Mouse (Mus musculus): Measurements from ENCODE around the gene Grid1. TPM values are rescaled to one million over a fixed set of nuclear protein-coding genes. Genes with fewer than 3 reads are reported as not detected.

The Grid1 gene
- polyA plus RNA-seq, 1 experiment from 2014 or later, result 0.05 TPM

GRCm38 (mm10) chr14:34837145-34837544 lies 17.2 kb downstream of the Grid1 start:
- no peak for DNase-seq (ENCODE audit: low spot score)

DNA sequence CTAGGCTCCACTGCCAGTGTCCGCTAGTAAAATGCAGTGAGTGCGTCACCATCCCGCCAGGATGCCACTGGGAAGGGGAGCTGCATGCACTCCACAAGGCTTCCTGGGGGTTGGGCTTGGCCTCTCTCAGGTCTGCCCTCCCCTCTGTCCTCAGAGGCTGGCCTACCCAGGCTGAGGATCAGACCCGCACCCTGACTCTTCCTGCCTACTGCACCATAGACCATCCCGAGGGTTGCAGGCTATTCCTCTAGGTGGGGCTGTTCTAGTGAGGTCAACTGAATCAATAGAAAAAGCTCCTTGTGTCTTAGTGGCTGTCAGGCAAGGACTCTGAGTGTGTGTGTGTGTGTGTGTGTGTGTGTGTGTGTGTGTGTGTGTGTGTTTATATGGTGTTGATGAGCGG lies 19.1 kb downstream of the Grid1 start:
- no peak for DNase-seq (ENCODE audit: low spot score)

- no peak for DNase-seq (ENCODE audit: low spot score)
Observed at GRCm38 (mm10) chr14:34839898-34840297, 20.0 kb downstream of the Grid1 start.

GRCm38 (mm10) chr14:34843579-34843978 lies 23.7 kb downstream of the Grid1 start:
- no peak for DNase-seq (ENCODE audit: low spot score)

DNA sequence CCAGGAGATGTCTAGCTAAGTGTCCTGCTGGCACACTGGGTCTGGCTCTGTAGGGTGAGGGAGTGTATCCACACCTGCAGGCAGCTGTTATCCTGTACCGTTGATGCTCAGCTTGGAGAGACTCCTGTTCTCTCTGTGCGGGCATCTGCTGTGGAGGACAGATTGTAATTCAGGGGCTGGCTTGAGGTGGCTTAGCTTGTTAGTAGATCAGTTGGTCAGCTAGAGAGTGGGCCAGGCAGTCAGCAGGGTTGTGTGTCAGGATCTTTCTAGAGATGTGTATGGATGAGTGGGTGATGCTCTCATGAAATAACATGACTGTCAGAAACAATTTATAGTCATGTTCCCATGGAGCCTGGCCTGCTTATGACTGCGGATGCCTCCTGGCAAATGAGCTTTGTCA lies 24.3 kb downstream of the Grid1 start:
- DNase-seq (ENCODE audit: low spot score), result no peak

GRCm38 (mm10) chr14:34846799-34847198 lies 26.9 kb downstream of the Grid1 start:
- no peak for DNase-seq (ENCODE audit: low spot score)

GRCm38 (mm10) chr14:34847625-34848024 lies 27.7 kb downstream of the Grid1 start:
- no peak for DNase-seq (ENCODE audit: low spot score)

DNA sequence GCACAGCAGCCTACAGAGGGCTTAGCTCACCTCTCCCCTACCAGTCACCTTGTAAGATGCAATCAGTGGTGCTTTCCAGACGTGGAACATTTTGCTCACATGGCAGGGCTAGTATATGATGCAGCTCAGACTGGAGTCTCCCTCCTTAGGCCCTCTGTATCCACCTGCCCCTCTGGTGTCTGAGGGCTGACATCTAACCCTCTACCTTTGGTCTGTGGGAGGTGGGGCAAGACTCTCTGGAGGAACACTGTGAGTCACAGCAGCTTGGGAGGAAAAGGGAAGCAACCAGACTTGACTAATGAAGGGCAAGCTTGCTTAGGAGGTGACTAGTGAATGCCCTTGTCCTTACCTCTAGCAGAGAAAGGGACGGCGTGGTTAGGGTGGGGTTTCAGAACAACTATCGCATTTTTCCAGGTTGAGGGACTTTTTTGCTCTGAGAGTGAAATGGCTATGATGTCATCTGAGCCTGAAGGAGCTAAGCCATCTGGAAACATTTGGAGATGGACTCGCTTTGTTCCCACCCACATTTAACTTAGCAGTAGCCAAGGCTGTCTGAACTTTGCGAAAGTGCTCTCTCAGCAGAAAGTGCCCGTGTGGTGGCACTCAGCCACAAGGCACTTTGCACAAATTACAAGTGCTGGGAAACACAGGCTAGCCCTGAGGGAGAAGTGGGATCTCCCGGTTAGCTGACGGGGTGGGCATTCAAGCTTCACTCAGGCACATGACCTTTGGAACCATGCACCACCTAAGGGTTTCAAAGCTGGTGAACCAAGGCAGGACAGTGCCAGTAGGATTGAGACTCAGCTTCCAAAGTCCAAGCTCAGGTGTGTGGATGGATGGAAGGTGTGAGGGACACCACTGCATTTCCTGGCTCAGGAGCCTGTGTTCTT lies 41.2 kb downstream of the Grid1 start:
- no peak for DNase-seq (ENCODE audit: low spot score)

GRCm38 (mm10) chr14:34867266-34867665 lies 47.4 kb downstream of the Grid1 start:
- no peak for DNase-seq (ENCODE audit: low spot score)

- no peak for DNase-seq (ENCODE audit: low spot score)
Observed at GRCm38 (mm10) chr14:34868513-34869260, 48.8 kb downstream of the Grid1 start.

DNA sequence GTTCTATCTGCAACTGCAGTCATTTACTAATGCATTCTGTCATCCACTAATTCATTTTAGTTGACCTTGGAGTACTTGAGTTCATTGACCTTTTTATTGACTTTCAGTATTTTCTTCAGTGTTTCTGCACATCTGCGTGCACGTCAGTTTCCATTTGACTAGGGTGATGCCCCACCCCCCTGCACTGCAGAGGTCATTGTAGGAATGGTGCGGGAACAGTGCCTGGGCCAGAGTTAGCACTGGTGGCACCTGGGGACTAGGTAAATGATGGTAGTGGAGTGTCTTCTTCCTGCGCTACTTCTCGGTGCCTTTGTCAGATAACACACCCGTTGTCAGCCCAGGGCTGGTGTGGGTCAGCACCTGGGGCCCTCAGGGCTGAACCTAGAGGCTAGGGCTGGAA lies 60.1 kb downstream of the Grid1 start:
- DNase-seq (ENCODE audit: low spot score), result no peak

DNA sequence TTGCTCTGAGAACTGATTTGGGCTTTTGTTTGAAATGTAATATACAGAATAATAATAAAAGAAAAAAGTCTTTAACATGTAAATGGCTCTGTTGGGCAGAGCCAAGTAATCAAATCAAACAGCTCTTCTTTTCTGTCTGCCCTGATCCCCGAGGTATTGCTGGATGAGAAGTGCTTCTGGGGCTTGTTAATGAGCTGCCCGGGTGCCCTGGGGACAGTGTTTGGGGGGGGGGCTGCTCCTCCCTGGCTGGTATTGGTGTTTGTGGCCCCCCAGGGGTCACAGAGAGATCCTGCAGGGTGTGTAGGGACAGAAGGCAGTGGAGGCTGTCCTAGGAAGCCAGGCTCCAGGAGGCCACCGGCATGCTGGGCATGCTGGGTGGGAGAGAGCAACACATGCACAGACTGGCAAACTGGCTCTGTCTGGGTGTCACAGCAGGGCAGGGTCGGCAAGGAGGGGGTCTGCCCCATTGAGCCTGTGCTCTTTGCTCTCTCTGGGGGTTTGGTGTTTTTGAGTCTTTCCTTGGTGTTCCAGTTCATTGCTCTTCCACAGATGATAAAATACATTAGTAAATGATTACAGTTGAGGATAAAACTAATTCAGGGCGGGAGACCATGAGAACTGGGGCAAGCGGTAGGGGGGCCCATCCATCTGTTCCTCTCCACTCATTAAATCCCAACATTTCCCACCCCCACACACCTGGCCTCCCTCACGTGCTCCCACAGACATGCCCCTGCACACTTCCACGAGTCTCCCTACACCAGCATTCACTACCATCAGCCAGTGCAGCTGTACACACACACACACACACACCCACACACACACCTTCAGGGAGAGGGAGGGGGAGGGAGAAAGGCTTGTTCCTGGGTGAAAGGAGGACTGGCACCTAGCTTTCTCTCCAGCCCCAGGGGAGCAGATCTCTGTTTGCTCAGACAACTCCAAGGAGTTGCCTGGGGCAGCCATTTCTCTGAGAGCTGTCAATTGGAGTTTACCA lies 60.8 kb downstream of the Grid1 start:
- DNase-seq (ENCODE audit: low spot score), result no peak

GRCm38 (mm10) chr14:34884194-34884593 lies 64.3 kb downstream of the Grid1 start:
- no peak for DNase-seq (ENCODE audit: low spot score)

- DNase-seq (ENCODE audit: low spot score), result no peak
Observed at GRCm38 (mm10) chr14:34884611-34885010, 64.7 kb downstream of the Grid1 start.

DNA sequence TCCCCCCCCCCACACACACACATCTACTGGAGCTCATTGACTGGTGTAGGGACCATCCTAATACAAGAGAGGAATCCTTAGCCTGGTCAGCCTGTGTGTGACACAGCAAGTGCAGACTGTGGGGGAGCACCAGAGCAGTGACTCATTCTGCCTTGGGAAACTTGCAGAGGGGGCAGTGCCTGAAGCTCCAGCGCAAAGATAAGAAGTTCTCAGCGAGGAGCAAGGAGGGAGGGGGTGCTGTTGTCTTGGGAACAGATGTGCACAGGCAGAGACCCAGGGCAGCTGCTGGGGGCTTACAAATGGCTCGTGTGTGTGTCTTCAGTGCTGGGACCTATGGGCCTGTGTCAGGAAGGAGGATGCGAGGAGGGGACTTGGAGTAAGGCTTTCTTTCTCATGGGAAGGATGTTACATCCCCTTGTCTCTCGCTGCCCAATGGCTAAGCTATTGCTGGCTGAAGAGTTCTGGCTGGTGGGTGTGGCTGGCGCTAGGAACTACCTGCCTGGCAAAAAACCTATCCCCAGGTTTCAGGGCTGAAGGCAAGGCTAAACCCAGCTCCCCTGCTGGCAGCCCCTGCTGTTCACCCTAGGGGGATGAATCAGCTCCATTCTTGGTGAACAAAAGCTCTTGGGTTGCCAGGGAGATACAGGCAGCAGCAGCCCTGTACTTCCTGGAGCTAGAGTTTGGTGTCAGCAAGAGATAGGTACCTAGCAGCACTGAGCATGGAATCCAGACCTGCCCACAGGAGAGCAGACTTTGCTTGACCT lies 72.0 kb downstream of the Grid1 start:
- no peak for DNase-seq (ENCODE audit: low spot score)

- DNase-seq (ENCODE audit: low spot score), result no peak
Observed at GRCm38 (mm10) chr14:34896253-34896982, 76.5 kb downstream of the Grid1 start.

GRCm38 (mm10) chr14:34903854-34904253 lies 83.9 kb downstream of the Grid1 start:
- DNase-seq (ENCODE audit: low spot score), result no peak

GRCm38 (mm10) chr14:34905697-34906096 lies 85.8 kb downstream of the Grid1 start:
- DNase-seq (ENCODE audit: low spot score), result no peak

- DNase-seq (ENCODE audit: low spot score), result no peak
Observed at GRCm38 (mm10) chr14:34908366-34908765, 88.5 kb downstream of the Grid1 start.

DNA sequence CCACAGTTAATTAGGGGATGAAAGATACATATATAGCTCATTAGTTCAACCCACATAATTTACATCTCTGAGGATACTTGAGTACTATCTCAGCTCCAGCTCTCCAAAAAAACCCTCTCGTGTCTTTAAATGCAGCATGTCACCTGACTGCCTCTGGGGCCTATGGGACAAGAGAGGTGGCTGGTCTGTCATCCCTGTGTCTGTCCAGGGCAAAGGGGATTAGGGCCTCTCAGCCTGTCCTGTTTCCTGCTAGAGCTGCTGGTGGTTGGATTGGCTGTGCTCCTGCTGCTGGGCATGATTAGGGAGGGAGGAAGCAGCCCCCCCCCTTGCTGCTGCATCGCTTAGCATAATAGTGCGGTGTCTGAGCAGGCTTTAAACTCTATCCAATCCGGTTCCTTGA lies 88.9 kb downstream of the Grid1 start:
- no peak for DNase-seq (ENCODE audit: low spot score)

Measured in thymus, postnatal 0 days (tissue).